Mouse (Mus musculus): ENCODE data around the gene Tspo. TPM values are rescaled to one million over a fixed set of nuclear protein-coding genes. Genes with fewer than 3 reads are reported as not detected.

Tspo gene
- 62.3 TPM for polyA plus RNA-seq (2014; fragmentation: Illumina TruSeq; extraction: RNeasy Lipid Tissue Mini Kit (QIAGEN cat#74804); ENCODE audit: low read depth, low replicate concordance)

GRCm38 (mm10) chr15:83563327-83563856 is at the start of gene Tspo, which contains the start of gene Mcat:
Tspo (plus strand) TSS chr15:83563592.
Mcat (minus strand) TSS chr15:83563787.

DNA sequence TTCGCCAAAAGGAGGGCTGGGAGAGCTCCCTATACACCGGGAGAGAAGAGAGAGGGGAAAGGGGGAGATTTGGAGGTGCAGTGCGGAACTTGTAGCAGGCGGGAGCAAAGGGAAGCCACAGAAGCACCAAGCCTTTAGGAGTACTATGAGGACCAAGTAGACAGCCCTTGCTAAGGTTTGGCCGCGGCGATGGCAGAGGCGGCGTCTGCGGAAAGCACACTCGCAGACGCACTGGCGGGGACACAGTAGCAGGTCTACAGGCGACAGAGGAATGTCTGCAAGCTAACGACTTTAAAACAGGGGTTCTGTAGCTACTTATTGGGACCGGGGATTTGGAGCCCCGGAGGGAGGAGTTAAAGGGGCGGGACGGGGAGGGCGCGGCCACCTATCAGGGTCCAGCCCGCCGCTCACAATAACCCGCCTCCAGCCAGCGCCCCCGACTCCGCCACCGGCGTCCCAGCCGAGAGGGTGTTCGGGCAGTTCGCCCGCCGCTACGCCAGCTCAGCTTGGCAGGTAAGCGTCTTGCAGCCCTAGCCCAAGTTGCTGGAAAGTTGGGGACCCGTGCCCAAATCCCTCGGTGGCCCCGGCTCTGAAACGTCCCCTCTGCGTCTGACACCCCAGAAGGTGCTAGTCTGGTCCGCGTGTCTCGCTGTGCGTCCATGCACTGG is 36.8 kb upstream of the Tspo start, which contains the start of gene Bik:
TSS of gene Bik (plus strand) at position 439 of the 668 bp plus-strand sequence.

DNA sequence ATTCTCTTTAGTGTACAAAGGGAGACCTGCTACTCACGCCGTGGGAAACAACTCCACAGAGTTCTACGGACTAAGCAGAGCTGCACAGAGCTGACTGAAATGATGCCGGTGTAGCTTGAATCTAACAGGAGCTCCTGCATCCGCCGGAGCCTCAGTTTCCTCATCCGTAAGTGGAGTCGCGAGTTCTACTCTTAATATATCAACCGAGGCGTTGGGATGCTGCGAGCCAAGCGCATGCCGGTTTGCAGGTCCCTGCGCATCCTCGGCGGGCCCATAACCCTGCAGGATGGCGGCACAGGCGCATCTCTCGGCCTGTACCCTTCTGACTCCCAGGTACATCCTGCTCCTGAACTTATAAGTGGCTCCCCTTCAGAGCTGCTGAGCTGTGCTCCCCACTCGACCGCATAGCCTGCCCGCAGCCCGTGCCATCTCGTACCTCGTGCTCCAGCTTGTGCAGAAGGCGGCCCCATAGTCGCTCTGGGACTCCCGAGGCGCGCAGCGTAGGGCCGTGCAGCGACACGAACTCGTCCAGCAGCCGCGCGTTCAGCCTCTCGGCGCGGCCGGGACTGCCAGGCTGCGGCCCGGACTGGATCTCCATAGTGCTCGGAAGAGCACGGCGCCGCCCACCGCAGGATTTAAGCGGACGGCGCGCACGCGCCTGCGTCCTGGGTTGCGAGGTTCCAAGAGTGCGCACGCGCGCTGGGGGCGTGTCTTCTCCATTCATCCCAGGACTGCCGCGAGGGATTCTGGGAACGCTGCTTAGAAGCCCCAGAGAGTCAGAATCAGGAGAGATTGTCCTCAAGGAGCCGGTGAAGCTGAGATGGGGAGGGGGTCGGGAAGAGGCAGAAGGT is 31.3 kb downstream of the Tspo start, which contains the start of gene Ttll12:
TSS of gene Ttll12 (minus strand) at position 645 of the 851 bp plus-strand sequence.

Other genes starting within 250 kb of the Tspo start
- gene Arfgap3, start 213.3 kb upstream of the Tspo start, polyA plus RNA-seq (2014; fragmentation: Illumina TruSeq; extraction: RNeasy Lipid Tissue Mini Kit (QIAGEN cat#74804); ENCODE audit: low read depth, low replicate concordance): 11.2 TPM
- 176 TPM for gene Pacsin2, start 99.0 kb upstream of the Tspo start, polyA plus RNA-seq (2014; fragmentation: Illumina TruSeq; extraction: RNeasy Lipid Tissue Mini Kit (QIAGEN cat#74804); ENCODE audit: low read depth, low replicate concordance)
- 62.2 TPM for gene Ttll1, start 52.7 kb upstream of the Tspo start, polyA plus RNA-seq (2014; fragmentation: Illumina TruSeq; extraction: RNeasy Lipid Tissue Mini Kit (QIAGEN cat#74804); ENCODE audit: low read depth, low replicate concordance)
- gene Bik, start 36.7 kb upstream of the Tspo start, polyA plus RNA-seq (2014; fragmentation: Illumina TruSeq; extraction: RNeasy Lipid Tissue Mini Kit (QIAGEN cat#74804); ENCODE audit: low read depth, low replicate concordance): 12.0 TPM
- 37.8 TPM for gene Mcat, start 195 bp downstream of the Tspo start, polyA plus RNA-seq (2014; fragmentation: Illumina TruSeq; extraction: RNeasy Lipid Tissue Mini Kit (QIAGEN cat#74804); ENCODE audit: low read depth, low replicate concordance)
- 5.9 TPM for gene Ttll12, start 31.6 kb downstream of the Tspo start, polyA plus RNA-seq (2014; fragmentation: Illumina TruSeq; extraction: RNeasy Lipid Tissue Mini Kit (QIAGEN cat#74804); ENCODE audit: low read depth, low replicate concordance)
- 0.60 TPM for gene Scube1, start 161.4 kb downstream of the Tspo start, polyA plus RNA-seq (2014; fragmentation: Illumina TruSeq; extraction: RNeasy Lipid Tissue Mini Kit (QIAGEN cat#74804); ENCODE audit: low read depth, low replicate concordance)
- gene Mpped1, start 215.9 kb downstream of the Tspo start, polyA plus RNA-seq (2014; fragmentation: Illumina TruSeq; extraction: RNeasy Lipid Tissue Mini Kit (QIAGEN cat#74804); ENCODE audit: low read depth, low replicate concordance): not detected